Mouse (Mus musculus) lung, postnatal 10 days (tissue): ENCODE results near the gene Rundc3a.
A peak's percentile ranks its signal among the peaks of the same experiment; 100 is the strongest.
"Not testable (repeated sequence)": the region's sequence is repeated elsewhere in the genome, so short reads cannot be mapped to it uniquely, and the experiment has no call there.

Source experiments
- DNase-seq: peaks from one replicate; pipeline ENCODE4 v3.0.0; 2021

The Rundc3a gene

DNA sequence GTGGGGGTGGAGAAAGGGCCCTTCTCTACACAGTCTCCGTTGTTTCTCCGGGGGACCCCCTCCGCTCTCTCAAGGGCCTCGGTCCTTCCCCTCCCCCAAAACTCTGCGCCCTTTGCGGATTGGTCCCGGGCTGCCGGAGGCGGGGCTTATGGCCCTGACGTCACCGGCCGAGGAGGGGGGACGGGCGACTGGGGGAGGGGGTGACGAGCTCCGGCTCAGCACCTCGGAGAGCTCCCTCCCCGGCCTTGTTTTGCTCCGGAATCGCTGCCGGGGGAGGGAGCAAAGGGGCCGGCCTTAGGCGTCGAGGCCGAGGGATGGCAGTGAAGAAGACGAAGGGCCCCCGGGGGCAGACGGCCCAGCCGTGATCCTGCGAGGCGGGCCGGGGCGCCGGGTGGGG is at the start of gene Rundc3a:
TSS of gene Rundc3a (plus strand) at position 166 of the 397 bp plus-strand sequence.
- peak; percentile 91 for DNase-seq

DNA sequence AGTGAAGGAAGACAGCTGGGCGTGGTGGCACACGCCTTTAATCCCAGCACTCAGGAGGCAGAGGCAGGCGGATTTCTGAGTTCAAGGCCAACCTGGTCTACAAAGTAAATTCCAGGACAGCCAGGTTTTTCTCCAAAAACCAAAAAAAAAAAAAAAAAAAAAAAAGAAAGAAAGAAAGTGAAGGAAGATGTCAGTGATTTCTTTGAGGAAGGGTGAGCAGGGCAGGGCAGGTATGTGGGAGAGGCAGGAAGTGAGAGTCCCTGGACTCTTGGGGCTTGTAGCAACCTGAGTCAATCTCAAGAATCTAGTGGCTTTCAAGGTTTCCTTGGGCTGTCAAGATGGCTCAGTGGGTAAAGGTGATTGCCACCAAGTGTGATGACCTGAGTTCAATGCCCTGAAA is 48.7 kb upstream of the Rundc3a start:
- no peak for DNase-seq

DNA sequence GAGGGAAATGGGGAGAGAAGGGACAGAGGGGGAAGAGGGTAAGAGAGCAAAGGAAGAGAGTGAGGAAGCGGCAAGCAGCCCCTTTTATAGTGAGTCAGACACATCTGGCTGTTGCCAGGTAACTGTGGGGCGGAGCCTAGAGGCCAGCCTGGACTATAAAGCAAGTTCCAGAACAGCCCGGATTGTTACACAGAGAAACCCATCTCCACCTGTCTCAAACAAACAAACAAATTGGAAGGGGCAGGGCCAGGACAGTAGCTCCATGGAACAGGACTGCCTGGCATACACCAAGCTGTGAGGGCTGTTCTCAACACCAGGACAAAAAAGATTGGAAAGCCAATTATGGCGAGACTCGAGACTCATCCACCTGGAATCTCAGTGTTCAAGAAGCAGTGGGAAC is 46.3 kb upstream of the Rundc3a start:
- DNase-seq, result no peak

DNA sequence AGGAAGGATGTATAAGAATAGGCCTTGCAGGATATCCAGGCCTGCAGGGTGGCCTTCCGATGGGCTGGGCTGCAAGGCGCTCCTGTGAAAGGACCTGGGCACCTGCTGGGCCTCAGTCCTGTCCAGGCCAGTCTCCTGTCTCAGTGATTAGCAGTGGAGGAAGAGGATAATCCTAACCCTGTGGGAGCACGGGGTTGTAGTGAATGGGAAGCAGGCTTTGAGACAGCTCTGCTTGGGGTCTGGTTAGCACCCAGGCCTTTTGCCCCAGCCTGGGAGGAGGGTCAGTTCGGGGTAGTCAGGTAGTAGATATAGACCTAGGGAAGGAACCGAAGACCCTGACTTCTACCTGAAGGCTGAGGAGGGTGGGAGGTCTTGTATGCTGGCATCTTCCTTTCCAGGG is 45.5 kb upstream of the Rundc3a start:
- DNase-seq, result no peak

DNA sequence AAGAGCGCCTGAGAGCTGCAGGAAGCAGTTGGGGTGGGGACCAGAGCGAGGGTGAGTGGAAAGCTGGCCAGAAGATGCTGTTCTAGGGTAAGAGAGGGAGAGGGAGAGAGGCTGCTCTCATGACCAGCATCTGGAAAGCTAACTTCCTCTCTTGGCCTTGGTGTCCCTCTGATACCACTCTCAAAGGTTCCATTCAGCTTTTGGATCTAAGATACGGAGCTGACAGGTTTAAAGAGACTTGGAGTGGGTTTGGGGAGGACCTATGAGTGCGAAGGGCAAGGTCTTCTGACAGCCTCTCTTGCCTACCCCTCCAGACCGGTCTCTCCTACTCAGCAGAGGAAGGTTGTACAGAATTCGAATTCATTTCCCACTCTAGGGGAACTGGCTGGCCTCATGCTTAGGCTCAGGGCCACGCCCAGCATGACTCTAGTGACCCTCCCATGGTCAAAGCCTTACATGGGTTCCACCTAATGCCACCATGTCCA is 45.1 kb upstream of the Rundc3a start:
- no peak for DNase-seq

DNA sequence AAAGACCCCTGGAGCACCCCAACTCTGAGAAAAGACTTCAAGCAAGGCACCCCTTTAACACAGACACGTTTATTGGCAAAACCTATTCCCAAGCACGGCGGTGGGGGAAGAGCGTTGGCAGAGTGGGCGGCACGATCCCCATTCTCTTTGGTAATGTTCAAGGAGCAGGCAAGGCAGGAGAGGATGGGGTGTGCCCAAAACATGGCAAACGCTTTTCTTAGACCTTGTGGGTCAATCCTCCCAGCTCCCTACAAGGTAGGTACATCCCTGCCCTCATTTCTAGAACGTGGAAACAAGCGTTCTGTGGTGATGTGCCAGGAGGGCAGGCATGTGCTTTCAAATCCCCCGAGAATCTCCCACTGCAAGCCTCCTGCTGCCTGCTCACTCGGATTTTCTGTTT is 44.4 kb upstream of the Rundc3a start:
- no peak for DNase-seq

DNA sequence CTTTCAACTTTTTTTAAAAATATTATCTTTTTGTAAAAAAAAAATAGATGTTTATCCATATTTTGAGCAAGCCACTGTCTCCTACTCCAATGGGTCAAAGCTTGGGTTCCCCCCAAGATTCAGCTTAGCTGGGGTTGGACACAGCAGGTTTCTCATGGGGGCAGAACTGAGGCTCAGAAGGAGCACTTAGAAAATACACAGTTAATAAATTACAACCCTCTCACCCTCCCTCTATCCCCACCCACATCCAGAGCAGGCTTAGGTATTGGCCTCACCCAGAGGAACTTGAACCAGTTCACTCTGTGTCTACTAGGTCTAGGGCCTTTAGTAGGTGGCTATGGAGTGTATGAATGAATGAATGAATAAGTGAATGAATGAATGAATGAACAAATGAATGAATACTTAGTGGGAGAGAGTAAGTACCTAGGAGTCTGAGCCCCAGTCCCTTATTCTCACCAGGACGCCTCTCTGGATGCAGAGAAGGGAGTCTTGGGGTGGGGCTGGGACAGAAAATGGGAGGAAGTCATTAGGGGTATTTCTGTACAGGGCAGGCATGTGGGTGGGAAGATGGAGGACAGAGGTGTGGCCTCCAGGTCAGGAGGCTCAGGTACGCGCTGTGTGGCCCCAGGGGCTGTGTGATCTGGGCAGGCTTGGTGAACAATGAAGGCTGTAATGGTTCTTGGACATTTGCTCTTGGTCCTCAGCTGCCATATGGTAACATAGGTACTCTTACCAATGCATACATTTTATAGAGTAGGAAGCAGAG is 43.8 kb upstream of the Rundc3a start:
- DNase-seq, result no peak

DNA sequence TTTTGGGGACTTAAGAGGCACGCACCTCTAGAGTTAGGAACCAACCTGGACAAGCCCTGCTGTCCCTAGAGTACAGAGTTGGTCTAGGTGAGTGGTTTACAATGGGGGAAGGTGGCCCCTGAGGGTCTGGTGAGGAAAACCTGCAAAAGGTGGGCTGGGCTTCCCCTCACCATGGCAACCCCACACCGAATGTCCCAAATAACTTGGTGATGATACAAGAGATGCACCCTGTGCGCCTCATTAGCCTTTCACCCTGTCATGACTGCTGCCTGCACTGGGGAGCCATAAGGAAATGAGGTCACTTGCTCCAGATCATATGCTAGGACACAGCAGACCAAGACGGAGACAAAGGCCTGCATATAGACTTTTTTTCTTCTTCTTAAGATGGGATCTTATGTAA is 42.8 kb upstream of the Rundc3a start:
- no peak for DNase-seq

DNA sequence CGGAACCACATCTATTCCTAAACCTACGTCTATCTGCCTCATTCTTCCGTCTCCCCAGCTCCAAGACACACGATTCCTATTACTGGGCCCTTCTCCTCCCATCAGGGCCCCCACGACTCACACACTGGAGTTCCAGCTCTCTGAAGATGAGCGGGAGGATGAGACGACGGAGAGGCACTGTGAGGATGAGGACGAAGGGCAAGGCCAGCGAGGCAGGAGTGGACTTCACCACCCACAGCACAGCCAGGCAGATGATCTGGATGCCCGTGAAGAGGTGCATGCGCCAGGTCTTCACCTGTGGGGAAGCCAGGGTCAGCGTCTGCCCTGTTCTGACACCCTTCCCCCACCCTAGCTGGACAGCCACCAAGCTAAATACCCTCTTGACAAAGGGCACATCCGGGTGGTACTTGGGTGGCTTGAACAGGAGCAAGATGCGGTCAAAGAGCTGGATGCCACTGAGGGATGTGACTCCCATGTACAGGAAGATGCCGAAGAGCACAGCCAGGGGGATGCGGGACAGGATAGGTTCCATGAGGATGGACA is 42.2 kb upstream of the Rundc3a start:
- DNase-seq, result no peak

DNA sequence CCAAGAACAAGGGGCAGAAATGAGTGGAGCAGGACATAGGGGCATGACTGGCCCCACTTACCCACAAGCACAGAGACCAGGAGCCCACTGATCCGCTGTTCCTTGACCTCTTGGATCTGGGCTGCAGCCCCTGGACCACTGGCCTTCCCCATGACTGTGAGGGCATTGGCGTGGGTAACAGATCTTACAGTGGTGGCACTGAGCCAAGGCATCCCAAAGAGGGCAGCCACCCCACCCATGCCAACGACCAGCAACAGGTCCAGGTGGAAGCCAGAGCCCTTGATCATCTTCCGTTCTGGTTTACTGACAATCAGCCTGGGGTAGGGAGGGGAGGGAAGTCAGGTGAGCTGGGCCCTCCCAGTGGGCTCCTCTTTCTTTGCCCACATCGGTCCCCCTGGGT is 40.8 kb upstream of the Rundc3a start:
- DNase-seq, result no peak

DNA sequence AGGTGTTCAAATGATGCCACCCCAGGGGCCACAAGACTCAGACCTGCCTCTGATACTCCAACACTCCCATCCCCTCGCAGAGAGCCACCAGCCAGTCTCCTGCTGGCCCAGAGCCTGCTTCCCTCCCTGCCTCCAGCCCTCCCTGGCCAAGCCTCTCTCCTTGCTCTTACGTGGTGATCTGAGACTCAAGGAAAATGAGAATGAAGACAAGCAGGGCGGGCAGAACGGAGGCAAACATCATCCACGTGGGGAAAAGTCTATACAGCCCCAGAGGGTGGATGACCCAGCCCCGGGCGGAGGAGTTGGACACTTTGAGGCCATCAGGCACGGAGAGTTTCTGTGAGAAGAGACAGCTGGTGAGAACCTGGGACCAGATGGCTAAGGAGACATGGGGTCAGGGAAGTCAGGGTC is 40.2 kb upstream of the Rundc3a start:
- no peak for DNase-seq

DNA sequence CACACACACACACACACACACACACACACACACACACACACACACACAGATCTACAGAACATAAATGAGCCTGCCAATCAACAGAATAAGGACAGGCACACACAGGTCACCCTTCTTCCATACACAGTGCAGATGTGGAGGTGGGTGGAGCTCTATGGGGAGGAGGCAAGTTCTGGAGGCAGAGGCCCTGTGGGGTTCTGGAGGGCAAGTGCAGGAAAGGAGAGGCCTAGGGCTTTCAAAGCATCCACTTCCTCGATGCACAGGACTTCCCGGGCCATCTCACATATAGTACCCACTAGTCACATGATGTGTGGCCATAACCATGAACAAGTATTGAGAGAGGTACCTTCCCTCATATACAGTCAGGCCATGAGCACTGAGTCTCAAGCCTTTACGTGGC is 37.7 kb upstream of the Rundc3a start:
- DNase-seq, result no peak

DNA sequence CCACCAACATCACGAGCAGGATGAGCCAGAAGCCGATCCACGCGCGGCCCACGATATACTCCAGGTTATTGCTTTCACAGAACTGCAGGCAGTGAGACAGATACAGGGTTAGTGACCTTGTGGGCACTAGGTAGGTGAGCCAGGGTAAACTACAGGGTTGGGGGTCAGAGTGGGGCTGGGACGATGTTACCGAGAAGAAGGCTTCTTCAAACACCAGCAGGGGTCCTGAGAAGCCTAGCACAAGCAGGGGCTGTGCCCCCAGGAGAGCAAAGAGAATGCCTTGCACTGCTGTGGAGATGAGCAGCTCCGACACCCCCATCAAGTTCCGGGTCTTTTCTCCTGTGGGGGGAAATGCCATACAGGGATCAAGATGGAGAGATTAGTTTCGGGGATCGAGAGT is 37.0 kb upstream of the Rundc3a start:
- no peak for DNase-seq

DNA sequence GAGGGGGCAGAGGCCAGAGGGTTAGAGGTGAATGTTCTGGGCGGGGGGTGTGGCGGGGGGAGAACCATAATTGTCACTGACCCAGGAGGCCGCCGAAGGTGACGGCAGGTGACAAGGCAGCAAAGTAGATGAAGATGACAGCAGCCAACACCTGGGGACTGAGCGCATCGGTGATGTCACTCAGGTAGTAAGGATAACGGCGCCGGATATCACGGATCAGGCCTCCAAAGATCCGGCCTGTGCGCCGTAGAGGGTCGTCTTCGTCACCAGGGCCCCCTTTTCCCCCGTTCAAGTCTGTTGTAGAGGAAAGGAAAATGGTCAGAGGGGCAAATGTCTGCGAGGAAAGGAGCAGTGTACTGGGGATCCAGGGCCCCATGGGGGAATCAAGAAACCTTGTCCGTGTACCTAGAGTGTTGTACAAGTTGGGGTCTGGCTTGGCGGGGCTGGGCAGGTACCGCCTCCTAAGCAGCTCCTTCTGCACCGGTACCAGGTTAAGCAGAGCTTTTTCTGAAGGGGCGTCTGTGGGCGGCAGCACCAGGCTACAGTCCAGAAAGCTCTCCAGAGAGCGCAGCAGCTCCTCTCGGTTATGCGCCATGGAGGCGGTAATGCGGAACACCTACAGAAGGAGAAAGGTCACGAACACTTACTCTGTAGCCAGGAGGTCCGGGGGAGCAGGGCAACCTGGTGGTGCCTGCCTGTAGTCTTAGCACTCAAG is 36.4 kb upstream of the Rundc3a start:
- no peak for DNase-seq

DNA sequence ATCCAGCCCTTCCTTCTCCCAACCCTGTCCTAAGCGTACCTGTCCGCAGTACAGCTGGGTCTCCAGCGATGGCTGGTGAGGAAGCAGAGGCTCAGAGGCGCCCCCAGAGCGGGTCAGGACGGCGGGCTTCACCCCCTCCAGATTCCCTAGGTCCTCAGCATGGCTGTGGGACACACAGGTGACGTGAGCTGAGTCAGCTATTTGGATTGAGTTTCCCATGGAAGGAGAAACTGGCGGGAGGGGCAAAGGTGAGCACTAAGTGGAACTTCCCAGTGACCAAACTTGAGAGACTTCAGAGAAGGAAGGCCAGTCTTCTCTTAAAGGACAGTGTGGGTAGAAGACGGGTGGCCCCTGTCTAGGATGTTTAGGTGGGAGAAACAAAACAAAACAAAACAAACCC is 34.8 kb upstream of the Rundc3a start:
- DNase-seq, result no peak

DNA sequence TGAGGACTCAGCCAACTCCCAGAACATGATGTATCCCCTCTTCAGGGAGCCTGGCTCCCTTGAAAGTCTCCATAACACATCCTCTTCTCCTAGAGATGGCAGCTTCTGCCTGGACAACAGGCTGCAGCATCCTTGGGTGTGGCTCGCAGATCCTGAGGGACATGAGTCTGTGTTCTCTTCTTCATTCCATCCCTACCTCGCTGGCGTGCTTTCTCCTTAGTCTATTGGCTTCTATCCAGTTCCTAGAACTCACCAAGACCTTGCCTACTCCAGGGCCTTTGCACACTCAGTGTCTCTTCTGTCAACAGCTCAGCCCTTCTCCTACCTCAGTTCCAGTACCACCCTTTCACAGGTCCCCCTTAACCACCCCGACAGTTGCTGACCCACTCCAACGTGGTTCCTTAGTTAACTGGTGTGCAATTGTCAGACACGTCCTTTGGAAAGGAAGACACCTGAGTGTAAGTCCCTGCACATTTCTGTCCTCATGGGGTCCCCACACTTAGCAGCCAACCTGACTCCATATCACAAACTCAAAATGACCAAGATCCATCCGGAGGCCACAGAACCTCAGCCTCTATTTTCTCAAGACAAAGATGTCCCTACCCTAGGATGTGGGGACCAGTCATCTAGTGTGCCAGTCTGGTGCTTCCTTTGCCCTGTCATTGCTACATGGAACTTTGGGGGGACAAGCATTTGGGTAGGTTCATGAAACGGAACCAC is 31.3 kb upstream of the Rundc3a start:
- DNase-seq, result no peak

DNA sequence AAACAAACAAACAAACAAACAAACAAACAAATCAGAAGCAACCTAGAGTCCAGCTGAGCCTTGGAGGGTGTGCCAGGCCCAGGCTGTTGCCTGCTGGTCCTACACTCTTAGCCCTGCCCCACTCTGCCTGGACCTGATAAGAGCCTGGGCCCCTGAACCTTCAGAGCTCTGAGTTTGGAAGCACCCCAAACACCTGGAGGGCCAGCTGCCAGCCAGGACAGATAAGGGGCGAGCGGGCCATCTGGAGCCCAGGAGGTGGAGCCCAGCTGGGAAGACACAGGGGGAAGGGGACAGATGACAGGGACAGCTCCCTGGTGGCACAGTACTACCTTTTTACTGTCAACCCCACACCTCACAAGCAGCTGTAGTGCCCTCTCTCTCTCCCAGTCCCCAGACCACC is 29.6 kb upstream of the Rundc3a start:
- DNase-seq, result no peak

DNA sequence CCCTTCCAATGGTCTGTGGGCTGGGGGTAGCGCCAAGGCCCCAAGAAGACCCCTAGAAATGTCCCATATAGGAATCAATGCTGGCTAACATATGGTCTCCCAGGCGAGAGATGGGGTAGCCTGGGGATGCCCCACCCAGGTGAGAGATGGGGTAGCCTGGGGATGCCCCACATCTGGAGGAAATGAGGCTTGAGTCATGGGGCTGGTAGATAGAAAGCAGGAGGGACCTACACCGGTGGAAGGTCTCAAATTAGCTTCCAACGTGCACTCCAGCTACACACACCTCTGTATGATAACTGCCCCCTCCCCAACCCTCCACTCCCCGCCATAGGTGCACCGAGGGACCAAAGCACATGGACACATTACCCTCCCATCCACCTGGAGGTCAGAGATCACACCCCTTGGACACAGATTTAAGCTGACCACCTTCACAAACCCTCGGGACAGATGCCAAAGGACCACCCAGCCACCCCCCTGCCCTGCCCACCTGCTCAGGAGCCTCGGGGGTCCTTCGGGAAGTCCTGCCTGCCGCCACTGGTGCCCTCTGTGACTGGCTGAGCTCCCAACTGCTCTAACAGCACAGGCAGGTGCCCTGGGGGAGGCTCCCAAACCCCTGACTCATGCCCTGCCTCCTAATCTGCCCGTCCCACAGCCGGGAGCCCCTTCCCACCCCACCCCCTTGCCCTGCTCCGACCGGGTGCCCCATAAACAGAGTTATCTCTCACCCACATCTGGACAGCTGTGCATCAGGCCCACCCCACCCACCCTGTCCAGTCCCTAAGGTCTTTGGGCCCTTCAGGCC is 28.4 kb upstream of the Rundc3a start:
- DNase-seq, result no peak

DNA sequence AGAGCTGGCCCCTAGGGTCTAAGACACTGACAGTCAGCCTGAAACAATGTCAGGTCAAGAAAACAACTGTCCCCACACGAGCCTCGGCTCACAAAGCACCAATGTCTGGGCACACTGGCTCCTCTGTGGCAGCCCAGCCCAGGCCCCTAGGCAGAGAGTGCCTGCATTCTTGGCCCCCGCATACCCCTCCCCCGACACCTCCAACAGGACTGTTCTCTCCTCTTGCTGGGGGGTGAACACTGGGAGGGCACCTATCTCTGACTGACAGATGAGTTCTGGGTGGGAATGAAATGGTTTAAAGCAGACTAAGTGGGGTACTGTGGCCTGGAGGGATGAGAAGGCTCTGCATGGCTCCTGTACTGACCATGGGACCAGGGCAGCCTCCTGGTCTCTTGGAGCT is 27.5 kb upstream of the Rundc3a start:
- no peak for DNase-seq

DNA sequence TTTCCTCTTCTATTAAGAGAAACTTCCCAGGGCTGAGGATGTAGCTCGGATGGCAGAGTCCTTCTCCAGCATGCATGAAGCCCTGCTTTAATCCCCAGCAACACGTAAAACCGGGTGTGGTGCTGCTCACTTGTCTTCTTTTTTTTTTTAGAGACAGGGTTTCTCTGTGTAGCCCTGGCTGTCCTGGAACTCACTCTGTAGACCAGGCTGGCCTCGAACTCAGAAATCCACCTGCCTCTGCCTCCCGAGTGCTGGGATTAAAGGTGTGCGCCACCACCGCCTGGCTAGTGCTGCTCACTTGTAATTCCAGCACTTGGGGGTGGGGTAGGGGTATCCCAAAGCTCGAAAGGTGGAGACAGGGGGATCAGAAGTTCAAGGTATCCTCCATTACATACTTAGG is 27.1 kb upstream of the Rundc3a start, which contains the start of gene Slc4a1:
TSS of gene Slc4a1 (minus strand) at position 101 of the 400 bp plus-strand sequence.
- DNase-seq, result not testable (repeated sequence)

DNA sequence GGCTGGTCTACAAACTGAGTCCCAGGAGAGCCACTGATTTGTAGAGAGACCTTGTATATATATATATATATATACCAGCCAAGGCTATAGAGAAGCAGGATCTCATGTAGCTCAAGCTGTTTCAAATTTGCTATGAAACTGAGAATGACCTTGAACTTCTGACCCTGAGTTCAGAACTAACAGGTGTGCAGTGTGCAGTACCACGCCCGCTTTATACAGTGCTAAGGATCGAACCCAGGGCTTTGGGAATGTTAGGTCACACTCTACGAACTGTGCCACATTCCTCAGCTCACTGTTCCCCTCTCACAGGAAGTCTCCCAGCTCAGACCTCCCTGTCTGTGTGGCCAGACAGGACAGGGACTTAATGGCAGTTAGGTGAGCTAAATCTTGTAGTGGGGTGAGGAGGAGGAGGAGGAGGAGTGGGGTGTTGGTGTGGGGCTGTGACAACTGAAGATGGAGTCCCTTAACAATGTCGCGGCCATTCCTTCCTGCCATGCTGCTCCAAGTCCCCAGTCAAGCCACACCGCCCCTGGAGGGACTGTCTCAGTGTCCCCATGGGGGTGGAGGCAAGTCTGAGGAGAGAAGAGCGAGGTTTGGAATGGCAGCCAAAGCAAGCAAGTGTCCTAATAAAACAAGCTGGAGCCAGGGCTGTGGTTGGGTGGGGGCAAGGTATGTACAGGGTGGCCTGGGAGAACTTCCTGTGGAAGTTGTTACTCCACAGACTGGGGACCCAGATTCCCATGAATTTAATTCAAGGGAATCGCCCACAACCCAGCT is 25.5 kb upstream of the Rundc3a start:
- DNase-seq, result no peak

DNA sequence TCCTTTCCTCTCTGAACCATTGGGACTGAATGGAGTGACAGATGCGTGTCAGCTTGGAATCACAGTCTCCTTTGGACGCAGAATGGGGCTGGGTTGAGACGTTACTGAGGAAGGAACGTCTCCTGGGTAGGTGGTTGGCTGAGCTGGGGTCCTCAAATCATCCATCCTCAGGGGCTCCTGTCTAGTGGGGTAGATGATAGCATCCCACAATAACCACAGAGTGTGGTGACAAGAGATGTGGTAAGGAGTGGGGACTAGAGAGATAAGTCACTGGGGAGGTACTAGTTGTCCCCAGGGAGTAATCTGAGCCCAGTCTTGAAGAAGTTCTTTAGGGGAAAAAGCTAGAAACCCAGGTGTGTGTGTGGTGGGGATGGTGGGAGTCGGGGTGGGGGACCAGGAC is 24.9 kb upstream of the Rundc3a start:
- DNase-seq, result no peak
